Mouse (Mus musculus): ENCODE measurements at regions not wholly inside any gene's neighbourhood (a gene's known extent, or its start where the extent isn't known, plus 50 kb on each side); places are given as distances from the start of the nearest gene placed in this dataset.

DNA sequence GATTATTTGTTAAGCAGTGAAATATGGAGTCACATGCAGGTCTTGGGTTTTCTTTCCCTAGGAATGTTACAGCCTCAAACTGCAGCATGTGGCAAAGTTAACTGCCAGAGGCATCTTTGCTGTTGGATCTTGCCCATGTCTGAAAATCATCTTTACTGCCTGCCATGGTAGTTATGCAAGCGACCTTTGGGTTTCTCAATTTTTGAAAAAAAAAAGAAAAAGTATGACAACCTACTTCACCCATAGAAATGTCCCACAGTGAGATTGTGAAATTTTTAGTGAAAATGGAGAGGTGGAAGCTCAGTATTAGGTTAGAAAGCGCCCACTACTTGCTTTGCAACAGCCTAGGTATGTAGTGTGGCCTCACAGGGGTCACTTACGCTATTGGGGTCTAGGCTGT lies 274.2 kb downstream of the Bcl11a start:
- ATAC-seq (ENCODE audit: insufficient read depth, low FRiP score, low TSS enrichment) (no peak), DNase-seq (ENCODE audit: low spot score) (no peak)
- Histone ChIP-seq H3K27me3 (ENCODE audit: control insufficient read depth, insufficient read depth, low read length) (no peaks in the 10 kb centered on the region), H3K36me3 (ENCODE audit: control insufficient read depth, insufficient read depth, low read length) (no peaks in the 10 kb centered on the region), H3K27ac (ENCODE audit: low read depth, low read length) (no peak overlapping the region), H3K4me3 (ENCODE audit: low read depth, low read length) (no peak overlapping the region), H3K4me1 (ENCODE audit: control insufficient read depth, insufficient read depth, low read length) (no peaks in the 10 kb centered on the region), H3K4me2 (ENCODE audit: low read depth) (no peak overlapping the region), H3K9ac (ENCODE audit: low read length) (no peak overlapping the region), H3K9me3 (ENCODE audit: control insufficient read depth, low read length) (no peaks in the 10 kb centered on the region)
- WGBS = 89% methylated on average over 3 of the region's 3 CpGs

DNA sequence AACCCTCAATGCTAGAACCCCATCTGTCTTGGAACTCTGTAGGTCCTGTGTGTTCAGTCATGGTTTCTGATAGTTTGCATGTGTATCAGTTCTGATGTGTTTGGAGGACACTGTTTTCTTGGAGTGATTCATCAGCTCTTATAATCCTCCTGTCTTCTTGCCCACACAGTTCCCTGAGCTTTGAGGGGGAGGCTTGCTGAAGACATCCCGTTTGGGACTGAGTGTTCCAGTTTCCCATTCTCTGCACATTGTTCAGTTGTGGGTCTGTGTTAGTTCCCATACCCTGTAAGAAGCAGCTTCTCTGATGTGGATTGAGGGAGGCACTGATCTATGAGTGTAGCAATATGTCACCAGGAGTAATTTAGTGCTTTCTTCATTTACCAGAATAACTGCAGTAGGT lies 275.2 kb downstream of the Bcl11a start:
- DNase-seq (ENCODE audit: low spot score) (no peak), ATAC-seq (ENCODE audit: insufficient read depth, low FRiP score, low TSS enrichment) (no peak)
- WGBS = 91% methylated on average over 1 of the region's 1 CpGs
- no peak overlapping the region for H3K4me3 ChIP-seq (ENCODE audit: low read depth, low read length)
- no peak overlapping the region for H3K9ac ChIP-seq (ENCODE audit: low read length)
- H3K4me2 ChIP-seq (ENCODE audit: low read depth) = no peak overlapping the region
- no peaks in the 10 kb centered on the region for H3K36me3 ChIP-seq (ENCODE audit: control insufficient read depth, insufficient read depth, low read length)
- no peaks in the 10 kb centered on the region for H3K9me3 ChIP-seq (ENCODE audit: control insufficient read depth, low read length)
- H3K27me3 ChIP-seq (ENCODE audit: control insufficient read depth, insufficient read depth, low read length) = no peaks in the 10 kb centered on the region
- no peaks in the 10 kb centered on the region for H3K4me1 ChIP-seq (ENCODE audit: control insufficient read depth, insufficient read depth, low read length)
- H3K27ac ChIP-seq (ENCODE audit: low read depth, low read length) = no peak overlapping the region

GRCm38 (mm10) chr11:24357388-24357787 lies 279.5 kb downstream of the Bcl11a start:
- Histone ChIP-seq H3K4me2 (ENCODE audit: low read depth) (no peak overlapping the region), H3K4me1 (ENCODE audit: control insufficient read depth, insufficient read depth, low read length) (peaks cover 5% of the 10 kb centered on the region), H3K27me3 (ENCODE audit: control insufficient read depth, insufficient read depth, low read length) (no peaks in the 10 kb centered on the region), H3K4me3 (ENCODE audit: low read depth, low read length) (no peak overlapping the region), H3K9me3 (ENCODE audit: control insufficient read depth, low read length) (no peaks in the 10 kb centered on the region), H3K27ac (ENCODE audit: low read depth, low read length) (no peak overlapping the region), H3K36me3 (ENCODE audit: control insufficient read depth, insufficient read depth, low read length) (no peaks in the 10 kb centered on the region), H3K9ac (ENCODE audit: low read length) (no peak overlapping the region)
- ATAC-seq (ENCODE audit: insufficient read depth, low FRiP score, low TSS enrichment) (no peak), DNase-seq (ENCODE audit: low spot score) (no peak)
- 78% methylated on average over 1 of the region's 1 CpGs for WGBS

DNA sequence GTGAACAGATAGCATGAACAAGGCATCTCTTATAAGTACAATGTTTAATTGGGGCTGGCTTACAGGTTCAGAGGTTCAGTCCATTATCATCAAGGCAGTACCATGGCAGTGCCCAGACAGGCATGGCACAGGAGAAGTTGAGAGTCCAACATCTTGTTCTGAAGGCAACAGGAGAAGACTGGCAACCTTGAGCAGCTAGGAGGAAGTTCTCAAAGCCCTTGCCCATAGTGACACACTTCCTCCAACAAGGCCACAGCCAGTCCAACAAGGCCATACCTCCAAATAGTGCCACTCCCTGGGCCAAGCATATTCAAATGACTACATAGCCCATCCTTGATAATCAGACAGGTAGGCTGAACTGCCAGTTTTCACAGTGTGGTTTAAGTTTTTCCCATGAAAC lies 281.2 kb downstream of the Bcl11a start:
- Histone ChIP-seq H3K36me3 (ENCODE audit: control insufficient read depth, insufficient read depth, low read length) (no peaks in the 10 kb centered on the region), H3K4me1 (ENCODE audit: control insufficient read depth, insufficient read depth, low read length) (peaks cover 14% of the 10 kb centered on the region), H3K27me3 (ENCODE audit: control insufficient read depth, insufficient read depth, low read length) (no peaks in the 10 kb centered on the region), H3K4me3 (ENCODE audit: low read depth, low read length) (no peak overlapping the region), H3K9ac (ENCODE audit: low read length) (no peak overlapping the region), H3K27ac (ENCODE audit: low read depth, low read length) (no peak overlapping the region), H3K4me2 (ENCODE audit: low read depth) (no peak overlapping the region), H3K9me3 (ENCODE audit: control insufficient read depth, low read length) (no peaks in the 10 kb centered on the region)
- ATAC-seq (ENCODE audit: insufficient read depth, low FRiP score, low TSS enrichment) = no peak
- no peak for DNase-seq (ENCODE audit: low spot score)

DNA sequence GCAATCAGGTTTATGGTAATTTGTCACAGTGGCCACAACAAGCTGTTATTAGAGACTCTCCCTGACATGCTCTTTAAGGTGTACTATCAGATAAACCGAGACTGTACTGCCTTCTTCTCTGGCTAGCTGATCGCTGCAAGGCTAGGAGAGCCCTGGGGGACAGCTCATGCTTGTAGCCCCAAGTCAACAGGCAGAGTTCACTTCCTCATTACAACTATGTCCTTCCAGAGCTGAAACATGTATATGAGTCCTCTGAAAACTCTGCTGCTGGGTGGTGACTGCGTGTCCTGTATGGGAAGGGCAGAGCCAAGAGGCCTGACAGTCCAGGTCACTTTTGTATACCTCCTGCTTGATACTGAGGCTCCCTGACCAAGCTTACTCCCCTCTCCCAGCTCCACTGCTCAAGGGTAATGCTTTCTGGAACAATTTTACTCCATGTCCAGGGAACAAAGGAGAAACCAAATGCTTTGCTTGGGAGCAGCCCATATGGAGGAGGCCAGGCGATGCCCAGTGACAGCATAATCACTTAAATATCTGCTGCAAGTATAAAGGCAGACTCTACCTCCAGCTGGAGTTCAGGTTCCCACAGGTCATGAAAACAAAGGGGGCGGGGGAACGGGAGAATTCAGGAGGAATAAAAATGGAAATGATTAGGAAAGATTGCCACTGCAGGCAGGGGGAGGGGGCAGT lies 284.3 kb downstream of the Bcl11a start:
- H3K4me1 ChIP-seq (ENCODE audit: control insufficient read depth, insufficient read depth, low read length) = peaks cover 14% of the 10 kb centered on the region
- no peak overlapping the region for H3K27ac ChIP-seq (ENCODE audit: low read depth, low read length)
- no peaks in the 10 kb centered on the region for H3K36me3 ChIP-seq (ENCODE audit: control insufficient read depth, insufficient read depth, low read length)
- H3K9ac ChIP-seq (ENCODE audit: low read length) = no peak overlapping the region
- no peak overlapping the region for H3K4me2 ChIP-seq (ENCODE audit: low read depth)
- 50% methylated on average over 6 of the region's 6 CpGs for WGBS
- H3K4me3 ChIP-seq (ENCODE audit: low read depth, low read length) = no peak overlapping the region
- H3K9me3 ChIP-seq (ENCODE audit: control insufficient read depth, low read length) = no peaks in the 10 kb centered on the region
- H3K27me3 ChIP-seq (ENCODE audit: control insufficient read depth, insufficient read depth, low read length) = no peaks in the 10 kb centered on the region
- ATAC-seq (ENCODE audit: insufficient read depth, low FRiP score, low TSS enrichment) = peak; percentile 42; the same call in 1 of the 2 replicates
- peak; percentile 30 for DNase-seq (ENCODE audit: low spot score)

DNA sequence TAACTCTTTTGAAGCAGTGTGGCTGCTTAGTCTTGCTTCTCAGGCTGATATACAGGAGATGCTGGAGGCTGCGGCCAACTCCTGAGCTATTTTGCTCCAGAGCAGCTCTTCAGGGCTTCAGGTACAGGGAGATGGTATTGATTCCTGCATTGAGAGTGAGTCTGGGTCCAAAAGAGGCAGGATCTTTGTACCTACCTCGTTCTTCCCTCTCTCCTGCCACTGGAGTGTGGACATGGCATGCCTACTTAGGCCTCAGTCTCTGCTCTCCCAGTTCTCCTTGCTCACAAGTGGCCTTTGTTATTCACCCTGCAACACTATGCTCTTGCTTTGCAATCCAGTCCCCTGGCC lies 284.8 kb downstream of the Bcl11a start:
- no peak for DNase-seq (ENCODE audit: low spot score)
- Histone ChIP-seq H3K4me2 (ENCODE audit: low read depth) (no peak overlapping the region), H3K9ac (ENCODE audit: low read length) (no peak overlapping the region), H3K4me3 (ENCODE audit: low read depth, low read length) (no peak overlapping the region), H3K9me3 (ENCODE audit: control insufficient read depth, low read length) (no peaks in the 10 kb centered on the region), H3K27me3 (ENCODE audit: control insufficient read depth, insufficient read depth, low read length) (no peaks in the 10 kb centered on the region), H3K4me1 (ENCODE audit: control insufficient read depth, insufficient read depth, low read length) (peaks cover 14% of the 10 kb centered on the region), H3K36me3 (ENCODE audit: control insufficient read depth, insufficient read depth, low read length) (no peaks in the 10 kb centered on the region), H3K27ac (ENCODE audit: low read depth, low read length) (no peak overlapping the region)
- WGBS = 53% methylated on average over 2 of the region's 2 CpGs
- ATAC-seq (ENCODE audit: insufficient read depth, low FRiP score, low TSS enrichment) = no peak

GRCm38 (mm10) chr11:24363418-24364364 lies 285.8 kb downstream of the Bcl11a start:
- Histone ChIP-seq H3K9me3 (ENCODE audit: control insufficient read depth, low read length) (no peaks in the 10 kb centered on the region), H3K27me3 (ENCODE audit: control insufficient read depth, insufficient read depth, low read length) (no peaks in the 10 kb centered on the region), H3K4me1 (ENCODE audit: control insufficient read depth, insufficient read depth, low read length) (peaks cover 14% of the 10 kb centered on the region), H3K36me3 (ENCODE audit: control insufficient read depth, insufficient read depth, low read length) (no peaks in the 10 kb centered on the region), H3K9ac (ENCODE audit: low read length) (no peak overlapping the region), H3K4me3 (ENCODE audit: low read depth, low read length) (no peak overlapping the region), H3K27ac (ENCODE audit: low read depth, low read length) (no peak overlapping the region), H3K4me2 (ENCODE audit: low read depth) (no peak overlapping the region)
- DNase-seq (ENCODE audit: low spot score) (peak; percentile 65), ATAC-seq (ENCODE audit: insufficient read depth, low FRiP score, low TSS enrichment) (peak; percentile 89)
- WGBS = 51% methylated on average over 9 of the region's 9 CpGs

DNA sequence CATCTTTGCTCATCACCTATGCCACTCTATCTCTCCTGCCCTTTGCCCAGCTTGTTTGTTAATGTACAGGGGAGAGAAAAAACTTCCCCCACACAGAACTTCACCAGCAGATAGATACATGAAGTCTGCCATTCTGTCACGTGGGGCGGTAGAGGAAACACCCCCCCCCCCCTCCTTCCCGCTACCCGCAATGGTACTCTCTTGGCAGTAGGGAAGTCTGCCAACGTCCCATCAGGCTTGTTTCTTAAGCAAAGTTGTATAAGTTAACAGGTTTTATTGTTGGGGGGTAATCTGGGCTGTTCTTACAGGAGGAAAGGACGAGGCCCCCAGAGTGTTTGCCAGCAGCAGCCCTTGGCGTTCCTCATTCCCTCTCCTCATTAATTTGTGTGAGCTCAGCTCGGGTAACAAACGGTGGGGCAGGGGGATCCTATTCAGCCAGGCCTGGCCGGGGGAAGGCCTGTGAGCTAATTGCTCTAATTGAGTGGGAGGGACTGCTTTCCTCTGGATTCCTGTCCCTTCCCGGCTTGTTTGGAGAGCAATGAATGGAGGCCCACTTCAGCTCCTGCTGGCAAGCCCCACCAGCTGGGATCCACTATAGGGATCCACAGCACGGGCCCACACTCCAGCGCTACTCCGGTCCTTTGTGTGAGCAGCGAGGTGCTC lies 292.5 kb downstream of the Bcl11a start:
- no peaks in the 10 kb centered on the region for H3K36me3 ChIP-seq (ENCODE audit: control insufficient read depth, insufficient read depth, low read length)
- H3K9me3 ChIP-seq (ENCODE audit: control insufficient read depth, low read length) = no peaks in the 10 kb centered on the region
- H3K4me3 ChIP-seq (ENCODE audit: low read depth, low read length) = no peak overlapping the region
- ATAC-seq (ENCODE audit: insufficient read depth, low FRiP score, low TSS enrichment) (peak; percentile 83), DNase-seq (ENCODE audit: low spot score) (peak; percentile 55)
- WGBS = 17% methylated on average over 15 of the region's 15 CpGs
- H3K27me3 ChIP-seq (ENCODE audit: control insufficient read depth, insufficient read depth, low read length) = no peaks in the 10 kb centered on the region
- peak overlapping the region; percentile 37 for H3K9ac ChIP-seq (ENCODE audit: low read length)
- peak overlapping the region; percentile 24; the same call in 1 of the 2 replicates for H3K4me2 ChIP-seq (ENCODE audit: low read depth)
- peaks cover 7% of the 10 kb centered on the region for H3K4me1 ChIP-seq (ENCODE audit: control insufficient read depth, insufficient read depth, low read length)
- H3K27ac ChIP-seq (ENCODE audit: low read depth, low read length) = peak overlapping the region; percentile 7; the same call in 1 of the 2 replicates
